Mouse (Mus musculus): ENCODE measurements around the gene Chrnd.

DNA sequence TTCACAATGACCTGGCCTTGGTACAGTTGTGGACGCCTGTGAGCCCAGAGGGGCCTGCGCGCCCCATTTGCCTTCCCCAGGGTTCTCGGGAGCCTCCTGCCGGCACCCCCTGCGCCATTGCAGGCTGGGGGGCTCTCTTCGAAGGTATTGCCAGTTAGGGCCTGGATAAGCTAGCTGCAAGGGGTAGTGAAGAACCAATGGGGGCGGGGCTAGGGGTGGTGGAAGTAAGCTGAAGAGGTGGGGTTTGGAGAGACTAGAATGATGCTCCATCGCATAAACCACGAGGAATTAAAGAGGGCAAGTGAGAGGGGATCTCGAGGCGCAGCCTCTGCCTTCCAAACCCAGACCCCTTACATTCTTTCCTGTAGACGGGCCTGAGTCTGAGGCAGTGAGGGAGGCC, 4.9 kb upstream of the Chrnd start:
- TF ChIP-seq EP300 (optimal IDR thresholded peaks at IDR 0.05), result no peak
- TF ChIP-seq CTCF (IDR thresholded peaks at IDR 0.05; ENCODE audit: low read depth), result no peak
